Mouse (Mus musculus) stomach, postnatal 0 days (tissue): Measurements from ENCODE around the gene Hoxa1. TPM values are rescaled to one million over a fixed set of nuclear protein-coding genes. Genes with fewer than 3 reads are reported as not detected.
A peak's percentile ranks its signal among the peaks of the same experiment; 100 is the strongest.

Experiments used
- ATAC-seq: fragments of 200-750 bp; cut with Nextera tagmentation; 2 replicates; pipeline ENCODE4 v1.8.0; 2017; ENCODE audit not compliant: low FRiP score, low TSS enrichment
- DNase-seq: peaks from one replicate; pipeline ENCODE4 v3.0.0-alpha.2; 2016; ENCODE audit warnings: low spot score
- H3K27ac ChIP-seq: fragments of 300-500 bp; sonication (generic); replicated peaks from 2 replicates; pipeline ENCODE4 v1.5.1; 2014; ENCODE audit warnings: mild to moderate bottlenecking, control low read depth
- H3K27me3 ChIP-seq: fragments of 300-500 bp; sonication (generic); 2 replicates; pipeline ENCODE4 v1.6.1; 2014; ENCODE audit warnings: low read length; ENCODE audit not compliant: control insufficient read depth, insufficient read depth
- H3K36me3 ChIP-seq: fragments of 300-500 bp; sonication (generic); 2 replicates; pipeline ENCODE4 v1.6.1; 2014; ENCODE audit warnings: low read length, mixed read lengths; ENCODE audit not compliant: control insufficient read depth, insufficient read depth
- H3K4me1 ChIP-seq: fragments of 300-500 bp; sonication (generic); replicated peaks from 2 replicates; pipeline ENCODE4 v1.6.1; 2014; ENCODE audit warnings: antibody characterized with exemption; ENCODE audit not compliant: control insufficient read depth, insufficient read depth
- H3K4me2 ChIP-seq: fragments of 300-500 bp; sonication (generic); replicated peaks from 2 replicates; pipeline ENCODE4 v1.6.1; 2014; ENCODE audit warnings: low read depth, mild to moderate bottlenecking, control low read depth, moderate library complexity
- H3K4me3 ChIP-seq: fragments of 300-500 bp; sonication (generic); 2 replicates; pipeline ENCODE4 v1.5.1; 2014; ENCODE audit warnings: low read depth, low read length, control low read depth
- H3K9ac ChIP-seq: fragments of 300-500 bp; sonication (generic); 2 replicates; pipeline ENCODE4 v1.6.1; 2014; ENCODE audit warnings: mild to moderate bottlenecking, low read length, control low read depth, mixed read lengths
- H3K9me3 ChIP-seq: fragments of 300-500 bp; sonication (generic); 2 replicates; pipeline ENCODE4 v1.6.1; 2016; ENCODE audit warnings: low read length; ENCODE audit not compliant: control insufficient read depth
- CTCF ChIP-seq: IDR thresholded peaks from 2 replicates; pipeline ENCODE4 v1.5.1; 2016; ENCODE audit warnings: antibody characterized with exemption, low read depth, mild to moderate bottlenecking, moderate library complexity
- EP300 ChIP-seq: optimal IDR thresholded peaks from 2 replicates; pipeline ENCODE3; 2016; ENCODE audit warnings: antibody characterized with exemption
- WGBS: fragments of 180-500 bp; shearing (Covaris S2); extraction: QIAGEN DNeasy Blood & Tissue Kit; methylation state at CpG from one replicate; pipeline ENCODE4 v1.1.7; 2014; 5-methylcytosine and 5-hydroxymethylcytosine counted together
- polyA plus RNA-seq: library from polyadenylated mRNA; unstranded; fragments of >200 nt; fragmentation: Nextera tagmentation; extraction: Ambion mirVana; gene quantifications from 2 replicates; pipeline ENCODE4 v1.2.1, GENCODE M21; 2015

Hoxa1 gene
- polyA plus RNA-seq, 1 experiment from 2014 or later, result 0.35 TPM

DNA sequence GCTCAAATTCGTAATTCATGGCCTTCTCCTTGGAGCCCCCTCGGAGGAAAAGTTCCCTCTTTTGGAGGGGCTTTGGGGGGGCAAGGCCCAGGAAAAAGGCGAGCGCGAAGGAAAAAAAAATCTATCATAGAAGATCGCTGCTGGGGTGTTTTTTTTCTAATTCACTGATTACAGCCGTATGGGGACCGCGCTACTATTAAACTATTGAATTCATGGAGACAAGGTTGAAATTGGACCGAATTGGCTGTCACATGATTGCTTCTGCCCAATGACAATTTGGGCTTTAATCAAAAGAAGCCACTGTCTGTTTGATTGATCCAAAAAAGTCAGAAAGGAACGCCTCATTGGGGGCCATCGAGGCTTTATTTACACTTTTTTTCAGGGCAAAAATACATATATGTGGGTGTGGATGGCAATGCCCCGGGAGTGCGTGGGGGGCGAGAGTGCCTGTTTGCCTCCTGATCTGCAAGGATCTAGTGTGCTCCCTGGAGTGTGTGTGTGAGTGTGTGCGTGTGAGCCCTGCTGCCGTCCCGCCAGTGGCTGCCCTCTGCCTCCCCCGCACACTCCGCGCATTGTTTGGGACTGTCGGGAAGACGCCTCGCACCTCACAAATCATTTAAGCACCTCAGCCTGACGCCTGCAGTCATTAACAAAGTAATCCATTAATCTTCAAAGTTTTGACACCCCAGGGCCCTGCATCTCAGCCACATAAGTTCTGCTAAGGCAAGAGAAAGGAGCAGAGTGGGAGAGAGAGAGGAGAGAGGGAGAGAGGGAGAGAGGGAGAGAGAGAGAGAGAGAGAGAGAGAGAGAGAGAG, 6.7 kb upstream of the Hoxa1 start, which contains the start of gene Hoxa2:
Hoxa2 (minus strand) TSS at position 206 of the 815 bp plus-strand sequence.
- Histone ChIP-seq H3K4me3 (peak within 1 kb of the TSS; percentile 65), H3K27ac (peak within 1 kb of the TSS; percentile 96), H3K4me2 (peak within 1 kb of the TSS; percentile 77), H3K9me3 (no peaks in the 10 kb centered on the region), H3K27me3 (no peaks in the 10 kb centered on the region; the same call in 1 of the 2 replicates), H3K9ac (peak within 1 kb of the TSS; percentile 89), H3K36me3 (0 out of 2 replicates have a peak, but pooled peaks cover 2% of the 10 kb centered on the region), H3K4me1 (peaks cover 1% of the 10 kb centered on the region; the same call in 1 of the 2 replicates)
- WGBS, result 1% methylated on average over 25 of the region's 25 CpGs
- ATAC-seq (peak; percentile 39; the same call in 1 of the 2 replicates), DNase-seq (no peak)
- TF ChIP-seq EP300 (no peak), CTCF (no peak)

DNA sequence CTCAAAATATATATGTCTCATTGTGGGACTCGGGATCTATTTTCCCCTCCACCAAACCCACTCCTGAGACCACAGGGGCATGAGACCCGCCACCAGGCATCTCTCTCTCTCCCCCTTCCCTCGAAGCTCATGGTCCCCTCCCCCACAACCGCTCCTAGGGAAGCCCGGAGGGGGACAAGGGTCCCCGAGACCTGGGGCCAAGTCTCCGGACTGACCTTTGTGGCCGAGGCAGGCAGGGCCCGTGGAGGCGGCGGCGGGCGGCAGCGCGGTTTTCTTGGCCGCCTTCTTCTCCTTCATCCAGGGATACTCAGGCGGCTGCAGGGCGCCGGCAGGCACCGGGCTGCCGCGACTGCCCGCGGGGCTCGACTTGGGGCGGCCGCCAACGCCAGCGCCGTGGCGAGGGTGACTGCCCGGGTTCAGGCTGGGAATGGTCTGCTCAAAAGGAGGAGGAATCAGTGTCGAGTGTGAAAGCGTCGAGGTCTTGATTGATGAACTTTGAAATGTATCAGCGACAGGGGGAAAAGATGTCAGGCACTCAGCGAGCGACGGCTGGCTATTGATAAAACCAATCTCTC, 6.0 kb upstream of the Hoxa1 start:
- TF ChIP-seq EP300, result no peak
- no peak for TF ChIP-seq CTCF

DNA sequence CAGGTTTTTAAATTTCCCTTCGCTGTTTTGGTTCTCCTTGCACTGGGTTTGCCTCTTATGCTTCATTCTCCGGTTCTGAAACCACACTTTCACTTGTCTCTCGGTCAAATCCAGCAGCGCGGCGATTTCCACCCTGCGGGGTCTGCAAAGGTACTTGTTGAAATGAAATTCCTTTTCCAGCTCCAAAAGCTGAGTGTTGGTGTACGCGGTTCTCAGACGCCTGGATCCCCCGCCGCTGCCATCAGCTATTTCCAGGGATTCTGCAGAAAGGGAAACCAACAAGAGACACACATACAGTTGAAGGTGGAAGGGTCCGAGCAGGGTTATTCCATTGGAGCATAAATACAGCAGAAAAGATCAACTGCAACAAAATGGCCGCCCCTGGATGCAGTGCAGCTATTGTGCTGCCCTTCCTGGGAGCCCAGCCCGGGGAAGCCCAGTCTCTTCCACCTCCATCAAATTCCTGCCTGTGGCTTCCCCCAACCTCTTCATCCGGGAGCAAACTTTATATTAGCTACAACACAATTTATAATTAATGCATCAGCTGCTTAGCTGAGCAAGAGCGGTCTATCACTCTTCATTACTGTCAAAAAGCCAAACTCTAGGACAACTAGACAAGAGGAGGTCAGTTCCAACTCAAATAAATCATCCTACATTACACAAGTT, 5.4 kb upstream of the Hoxa1 start:
- H3K27me3 ChIP-seq, result no peaks in the 10 kb centered on the region; the same call in 1 of the 2 replicates
- peak overlapping the region; percentile 77 for H3K4me2 ChIP-seq
- H3K4me1 ChIP-seq, result no peaks in the 10 kb centered on the region
- ATAC-seq, result no peak
- H3K27ac ChIP-seq, result peak overlapping the region; percentile 96
- no peaks in the 10 kb centered on the region for H3K9me3 ChIP-seq
- H3K4me3 ChIP-seq, result peak overlapping the region; percentile 65
- 14% methylated on average over 17 of the region's 17 CpGs for WGBS
- no peak for DNase-seq
- H3K9ac ChIP-seq, result peak overlapping the region; percentile 89
- H3K36me3 ChIP-seq, result no peaks in the 10 kb centered on the region
- no peak for TF ChIP-seq EP300
- TF ChIP-seq CTCF, result no peak

More for the DNA sequence above, 6.0 kb upstream of the Hoxa1 start:
- under 1% methylated on average over 38 of the region's 39 CpGs for WGBS
- Histone ChIP-seq H3K9ac (peak overlapping the region; percentile 89), H3K36me3 (0 out of 2 replicates have a peak, but pooled peaks cover 2% of the 10 kb centered on the region), H3K27ac (peak overlapping the region; percentile 96), H3K27me3 (no peaks in the 10 kb centered on the region; the same call in 1 of the 2 replicates), H3K4me3 (peak overlapping the region; percentile 65), H3K4me1 (no peaks in the 10 kb centered on the region), H3K4me2 (peak overlapping the region; percentile 77), H3K9me3 (no peaks in the 10 kb centered on the region)
- ATAC-seq (no peak), DNase-seq (no peak)

GRCm38 (mm10) chr6:52162611-52163365, 4.7 kb upstream of the Hoxa1 start:
- Histone ChIP-seq H3K4me2 (peak overlapping the region; percentile 77), H3K27ac (peak overlapping the region; percentile 96), H3K4me1 (no peaks in the 10 kb centered on the region), H3K9me3 (no peaks in the 10 kb centered on the region), H3K36me3 (no peaks in the 10 kb centered on the region), H3K27me3 (no peaks in the 10 kb centered on the region; the same call in 1 of the 2 replicates), H3K9ac (peak overlapping the region; percentile 89), H3K4me3 (peak overlapping the region; percentile 65)
- WGBS, result 25% methylated on average over 14 of the region's 14 CpGs
- TF ChIP-seq EP300 (no peak), CTCF (no peak)
- ATAC-seq (no peak), DNase-seq (no peak)

- DNase-seq, result no peak
- Histone ChIP-seq H3K9me3 (no peaks in the 10 kb centered on the region), H3K4me1 (no peaks in the 10 kb centered on the region), H3K9ac (peak overlapping the region; percentile 4; the same call in 1 of the 2 replicates), H3K4me3 (peak overlapping the region; percentile 65; the same call in 1 of the 2 replicates), H3K36me3 (no peaks in the 10 kb centered on the region), H3K27ac (0 out of 2 replicates have a peak overlapping the region, but pooled peaks have one; percentile 3), H3K27me3 (no peaks in the 10 kb centered on the region; the same call in 1 of the 2 replicates), H3K4me2 (peak overlapping the region; percentile 77)
- TF ChIP-seq CTCF (no peak), EP300 (no peak)
- WGBS, result 23% methylated on average over 1 of the region's 1 CpGs
- ATAC-seq, result no peak
Observed at GRCm38 (mm10) chr6:52162093-52162380, 3.9 kb upstream of the Hoxa1 start.
